Mouse (Mus musculus): ENCODE measurements at regions not wholly inside any gene's neighbourhood (a gene's known extent, or its start where the extent isn't known, plus 50 kb on each side); places are given as distances from the start of the nearest gene placed in this dataset.

DNA sequence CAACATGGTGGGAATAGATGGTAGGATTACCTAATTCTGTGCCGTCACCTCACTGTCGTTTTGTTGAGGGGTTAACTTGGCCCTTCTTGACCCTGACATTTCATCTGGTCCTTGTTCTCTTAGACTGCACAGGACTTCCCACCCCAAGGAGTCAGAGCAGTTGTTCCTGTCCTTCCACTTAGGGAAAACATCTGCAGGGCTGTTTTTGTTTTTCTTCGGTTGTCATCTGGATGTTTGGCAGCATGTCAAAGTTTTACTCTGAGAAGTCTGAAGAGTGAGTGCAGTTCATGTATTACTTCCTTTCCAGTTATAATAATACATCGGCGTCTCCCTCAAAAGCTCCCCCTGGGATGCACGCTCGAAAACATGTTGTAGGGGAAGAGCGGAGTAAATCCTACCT is 376.8 kb downstream of the Rnd3 start:
- DNase-seq (ENCODE audit: low spot score), result no peak

DNA sequence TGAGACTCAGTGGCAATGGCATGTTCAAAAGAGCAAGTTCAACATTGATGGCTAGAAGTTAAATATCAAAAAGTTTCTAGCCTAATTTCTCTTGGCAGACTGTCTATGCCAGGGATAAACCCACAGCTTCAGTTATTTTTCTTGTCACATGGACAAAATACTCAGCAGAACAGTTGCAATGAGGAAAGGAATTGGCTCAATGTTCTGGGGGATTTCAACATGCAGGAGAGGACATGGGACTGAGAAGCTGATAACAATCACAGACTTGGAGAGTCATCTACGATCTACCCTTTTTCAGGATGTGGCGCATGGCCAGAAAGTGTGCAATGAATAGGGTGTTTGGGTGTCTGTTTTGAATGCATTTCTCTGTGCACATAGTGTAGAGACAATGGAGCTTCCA is 389.9 kb downstream of the Rnd3 start:
- no peak for DNase-seq (ENCODE audit: low spot score)

GRCm38 (mm10) chr2:50757837-50758541 is 390.9 kb downstream of the Rnd3 start:
- no peak for DNase-seq (ENCODE audit: low spot score)

- no peak for DNase-seq (ENCODE audit: low spot score)
Observed at GRCm38 (mm10) chr2:50755616-50756450, 393.1 kb downstream of the Rnd3 start.

- DNase-seq (ENCODE audit: low spot score), result no peak
Observed at GRCm38 (mm10) chr2:50755160-50755559, 393.8 kb downstream of the Rnd3 start.

DNA sequence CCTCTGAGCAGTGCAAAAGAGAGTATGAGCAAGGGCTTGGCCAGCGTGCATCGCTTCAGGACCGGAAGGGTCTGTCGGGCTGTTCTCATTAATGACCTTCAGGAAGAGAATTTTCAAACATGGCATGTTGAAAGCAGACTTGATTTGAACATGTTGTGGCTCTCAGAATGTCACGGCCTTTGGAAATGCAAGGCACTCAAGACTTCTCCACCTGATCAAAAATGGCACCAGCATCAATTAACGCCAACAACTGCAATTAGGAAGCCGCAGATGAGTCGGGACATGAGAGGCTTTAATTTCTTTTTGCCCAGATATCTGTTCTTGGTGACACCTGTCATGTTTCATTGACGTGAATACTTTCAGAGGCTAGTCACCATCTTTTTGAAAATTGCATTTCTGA is 396.5 kb downstream of the Rnd3 start:
- DNase-seq (ENCODE audit: low spot score), result no peak

- DNase-seq (ENCODE audit: low spot score), result no peak
Observed at GRCm38 (mm10) chr2:50750799-50751198, 398.1 kb downstream of the Rnd3 start.

DNA sequence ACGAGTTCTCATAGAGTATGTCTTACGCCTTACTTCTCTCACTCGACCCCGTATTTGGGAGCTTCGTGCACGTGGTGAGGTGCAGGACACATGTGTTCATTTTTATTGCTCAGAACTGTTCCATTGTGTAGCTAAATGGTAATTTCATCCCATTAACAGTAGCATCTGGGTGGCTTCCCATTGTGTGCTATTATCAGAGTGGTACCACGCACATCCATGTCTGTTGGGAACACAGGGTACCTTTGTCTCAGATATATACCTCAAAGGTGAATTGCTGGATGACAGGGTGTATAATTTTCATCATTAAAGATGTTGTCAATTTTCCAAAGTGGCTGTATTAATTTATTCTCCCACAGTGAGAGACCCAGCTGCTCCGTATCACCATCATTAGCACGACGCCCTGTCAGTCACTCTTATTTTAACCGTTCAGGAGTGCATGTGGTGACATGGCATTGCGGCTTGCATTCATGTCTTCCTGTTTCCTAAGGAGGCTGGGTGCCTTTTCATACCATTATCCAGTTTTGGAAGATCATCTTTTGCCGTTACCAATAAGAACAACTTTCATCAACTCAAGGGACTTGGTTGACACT is 404.2 kb downstream of the Rnd3 start:
- no peak for DNase-seq (ENCODE audit: low spot score)

- no peak for DNase-seq (ENCODE audit: low spot score)
Observed at GRCm38 (mm10) chr2:50743785-50744258, 405.1 kb downstream of the Rnd3 start.

DNA sequence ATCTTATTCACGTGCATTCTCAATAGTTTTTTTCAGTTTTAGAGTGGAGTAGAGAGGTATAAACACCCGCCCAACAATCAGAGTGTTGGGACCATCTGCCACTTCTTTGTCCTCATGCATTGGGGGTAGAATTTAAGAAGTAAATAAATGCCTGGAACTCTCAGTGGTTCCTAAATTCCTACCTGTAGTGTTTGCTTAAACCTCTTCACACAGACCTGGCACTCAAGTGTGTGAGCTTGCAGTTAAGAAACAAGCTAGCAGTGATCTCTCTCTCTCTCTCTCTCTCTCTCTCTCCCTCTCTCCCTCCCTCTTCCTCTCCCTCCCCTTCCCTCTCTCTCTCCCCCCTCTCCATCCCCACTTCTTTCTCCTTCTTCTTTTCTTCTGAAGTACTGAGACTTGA is 406.5 kb downstream of the Rnd3 start:
- no peak for DNase-seq (ENCODE audit: low spot score)

DNA sequence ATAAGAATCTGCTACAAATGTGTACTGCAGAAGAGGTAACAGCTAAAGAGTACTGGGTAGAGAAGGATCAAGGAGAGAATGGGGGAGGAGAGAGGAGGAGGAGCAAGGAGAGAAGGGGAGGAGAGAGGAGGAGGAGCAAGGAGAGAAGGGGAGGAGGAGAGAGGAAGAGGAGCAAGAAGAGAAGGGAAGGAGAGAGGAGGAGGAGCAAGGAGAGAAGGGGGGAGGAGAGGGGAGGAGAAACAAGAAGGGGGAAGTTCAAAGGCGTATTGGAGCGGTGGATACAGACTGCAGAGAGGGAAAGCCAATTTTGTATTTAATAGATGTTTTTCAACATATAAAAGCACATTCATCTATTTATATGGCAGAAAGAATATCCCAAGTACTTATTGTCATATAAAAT is 407.6 kb downstream of the Rnd3 start:
- DNase-seq (ENCODE audit: low spot score), result no peak

DNA sequence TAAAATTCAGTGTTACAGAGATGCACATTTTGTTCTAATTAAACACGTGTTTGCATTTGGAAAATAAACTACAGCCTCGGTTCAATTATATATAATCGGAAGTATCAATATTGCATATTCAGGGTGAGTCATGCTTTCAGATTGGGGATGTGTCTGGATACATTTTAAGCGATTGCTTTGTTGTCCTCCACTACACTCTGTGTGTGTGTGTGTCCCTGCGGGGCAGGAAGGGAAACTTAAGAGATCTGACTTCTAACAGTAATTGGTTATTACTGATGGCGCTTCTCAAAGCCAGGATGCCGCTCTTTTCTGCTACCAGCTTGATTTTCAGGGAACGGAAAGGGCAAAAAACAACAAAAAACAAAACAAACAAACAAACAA is 409.3 kb downstream of the Rnd3 start:
- DNase-seq (ENCODE audit: low spot score), result no peak

DNA sequence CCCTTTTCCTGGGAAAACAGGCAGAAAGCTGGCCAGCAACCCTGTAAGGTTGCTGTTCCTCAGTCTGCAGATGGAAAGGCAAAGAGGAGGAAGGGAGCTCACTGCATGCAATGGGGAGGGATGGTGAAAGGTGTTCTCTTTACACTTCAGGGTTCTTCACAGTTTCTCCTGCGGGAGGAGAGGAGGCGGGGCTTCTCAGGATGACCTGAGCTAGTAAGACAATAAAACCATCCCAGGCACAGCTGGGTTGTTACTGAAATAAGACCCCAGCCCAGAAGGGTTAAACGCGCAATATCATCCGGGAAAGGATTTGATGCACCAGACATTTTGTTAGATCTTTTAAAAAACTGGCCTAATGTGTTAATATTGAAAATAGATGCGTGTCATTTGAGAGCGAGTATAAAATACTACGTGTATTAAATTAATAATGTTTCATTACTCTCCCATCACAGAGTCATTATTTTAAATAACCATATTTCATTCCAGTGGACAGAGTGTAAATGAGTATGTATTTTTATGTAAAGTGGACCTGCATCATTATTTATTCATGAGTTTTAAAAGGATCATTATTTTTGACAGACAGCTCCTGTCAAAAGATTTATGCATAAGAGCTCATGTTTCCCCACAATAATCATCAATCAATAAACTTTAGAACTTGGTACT is 409.8 kb downstream of the Rnd3 start:
- DNase-seq (ENCODE audit: low spot score), result no peak

DNA sequence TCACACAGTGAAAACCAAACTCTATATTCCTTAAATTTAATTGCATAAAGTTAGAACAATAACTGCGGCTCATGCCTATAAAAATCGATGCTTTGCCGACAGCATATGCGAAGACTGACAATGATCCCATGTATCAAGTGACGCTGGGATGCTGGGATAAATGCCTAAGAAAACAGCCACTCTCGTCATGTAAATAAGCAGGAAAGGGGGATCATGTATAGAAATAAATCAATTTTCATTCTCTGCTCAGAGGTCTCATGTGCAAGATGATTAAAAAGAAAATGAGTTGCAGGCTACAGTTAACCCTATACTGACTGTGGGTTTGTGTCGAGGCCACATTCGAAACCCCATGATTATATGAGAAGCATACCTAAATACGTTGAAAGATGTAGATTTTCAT is 411.2 kb downstream of the Rnd3 start:
- DNase-seq (ENCODE audit: low spot score), result no peak

DNA sequence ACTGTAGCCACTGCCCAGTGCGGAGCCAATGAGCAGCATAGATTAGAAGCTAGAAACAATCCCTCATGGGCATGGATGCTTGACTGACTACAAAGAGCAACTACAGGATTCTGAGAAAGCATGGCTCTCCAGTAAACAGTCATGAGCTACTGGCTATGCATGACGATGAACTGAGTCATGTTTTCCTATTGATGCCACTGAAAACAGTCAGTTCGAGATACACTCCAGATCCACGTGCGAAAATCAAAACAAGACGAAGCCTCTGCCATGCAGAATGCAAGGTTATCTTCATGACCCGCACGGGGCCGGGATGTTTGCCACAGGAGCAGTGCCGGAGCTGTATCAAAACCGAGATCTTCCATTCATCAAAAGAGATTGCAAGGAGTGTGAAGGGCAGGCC is 413.9 kb downstream of the Rnd3 start:
- DNase-seq (ENCODE audit: low spot score), result no peak

DNA sequence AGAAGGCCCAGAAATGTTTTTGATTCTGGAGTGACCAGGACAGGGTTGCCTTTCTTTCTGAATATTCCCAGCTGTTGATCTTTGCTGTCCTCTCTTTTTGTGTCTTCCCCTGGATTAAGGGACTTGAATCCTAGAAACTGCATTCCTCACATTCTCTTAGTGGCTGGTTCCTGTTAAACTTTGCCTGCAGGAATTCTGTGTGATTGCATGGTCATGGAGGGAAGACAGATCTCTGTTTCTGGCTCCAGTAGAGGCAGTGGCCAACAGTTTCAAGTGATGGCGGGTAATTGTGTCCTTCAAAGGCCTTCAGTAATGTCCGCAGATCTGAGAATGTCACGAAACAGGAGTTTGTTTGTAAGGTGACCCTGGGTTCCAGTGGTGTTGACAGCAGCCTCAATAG is 410.1 kb upstream of the Mmadhc start:
- peak; percentile 53 for DNase-seq (ENCODE audit: low spot score)

GRCm38 (mm10) chr2:50704297-50704696 is 407.7 kb upstream of the Mmadhc start:
- DNase-seq (ENCODE audit: low spot score), result peak; percentile 56

DNA sequence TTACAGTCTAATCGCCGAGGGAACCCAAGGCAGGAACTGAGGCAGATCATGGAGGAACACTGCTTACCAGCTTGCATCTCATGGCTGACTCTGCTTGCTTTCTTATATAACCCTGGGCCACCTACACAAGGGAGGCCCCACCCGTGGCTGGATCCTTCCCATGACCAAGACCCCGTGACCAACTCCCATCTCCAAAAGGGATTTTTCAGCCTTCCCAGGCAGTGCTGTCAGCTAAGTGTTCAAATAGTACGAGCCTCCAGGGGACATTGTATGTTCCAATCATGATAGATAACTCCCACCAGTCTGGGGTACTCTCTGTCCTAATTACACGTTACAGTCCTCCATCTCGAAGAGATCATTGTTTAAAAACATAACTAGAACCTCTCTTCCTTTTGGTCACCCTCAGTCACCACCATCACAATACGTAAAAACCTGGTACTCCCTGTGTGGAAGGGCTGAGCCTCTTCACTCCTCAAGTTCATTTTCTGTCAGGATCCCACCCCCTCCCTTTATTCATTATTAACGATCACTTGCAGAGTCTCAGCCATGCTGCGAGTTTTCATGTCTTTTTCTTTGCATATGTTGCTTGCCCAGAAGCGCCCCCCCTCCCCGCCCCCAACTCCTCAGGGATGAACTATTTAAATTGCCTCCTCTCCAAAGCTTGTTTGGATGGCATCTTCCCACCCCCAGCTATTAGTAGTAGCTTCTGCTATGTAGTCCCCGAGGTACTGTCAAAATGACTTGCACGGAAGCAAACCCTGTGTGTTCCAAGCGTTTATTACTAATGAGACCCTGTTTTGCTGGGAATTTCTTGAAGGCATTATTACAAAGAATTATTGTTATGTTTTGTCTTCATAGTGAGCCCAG is 406.2 kb upstream of the Mmadhc start:
- no peak for DNase-seq (ENCODE audit: low spot score)

GRCm38 (mm10) chr2:50698841-50699240 is 402.2 kb upstream of the Mmadhc start:
- no peak for DNase-seq (ENCODE audit: low spot score)

DNA sequence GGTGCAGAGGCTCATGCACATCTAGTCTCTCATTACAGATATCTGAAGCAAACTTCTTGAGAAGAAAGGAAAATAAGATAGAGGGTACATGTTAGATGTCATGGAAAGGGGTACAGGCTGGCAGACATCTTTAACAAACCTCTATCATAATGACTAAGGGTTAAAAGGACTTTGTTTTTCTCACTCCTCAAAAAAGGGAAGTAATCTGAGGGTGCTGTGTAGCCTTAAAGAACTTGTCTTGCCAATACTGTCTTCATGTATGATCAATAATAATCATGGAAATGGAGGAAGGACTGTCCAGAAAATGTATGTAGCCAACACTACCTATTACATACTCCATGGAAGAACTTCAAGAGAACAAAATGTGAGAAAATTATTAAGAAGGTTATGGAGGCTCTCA is 400.0 kb upstream of the Mmadhc start:
- no peak for DNase-seq (ENCODE audit: low spot score)

GRCm38 (mm10) chr2:50694849-50695248 is 398.2 kb upstream of the Mmadhc start:
- DNase-seq (ENCODE audit: low spot score), result no peak

Measured in yolk sac, embryonic 10.5 days (tissue).